Mouse (Mus musculus) stomach, postnatal 0 days (tissue): ENCODE measurements around the gene Mef2d. TPM values are rescaled to one million over a fixed set of nuclear protein-coding genes. Genes with fewer than 3 reads are reported as not detected.

Experiments used
- ATAC-seq: fragments of 200-750 bp; cut with Nextera tagmentation; 2 replicates; pipeline ENCODE4 v1.8.0; 2017; ENCODE audit not compliant: low FRiP score, low TSS enrichment
- DNase-seq: peaks from one replicate; pipeline ENCODE4 v3.0.0-alpha.2; 2016; ENCODE audit warnings: low spot score
- H3K27ac ChIP-seq: fragments of 300-500 bp; sonication (generic); replicated peaks from 2 replicates; pipeline ENCODE4 v1.5.1; 2014; ENCODE audit warnings: mild to moderate bottlenecking, control low read depth
- H3K27me3 ChIP-seq: fragments of 300-500 bp; sonication (generic); 2 replicates; pipeline ENCODE4 v1.6.1; 2014; ENCODE audit warnings: low read length; ENCODE audit not compliant: control insufficient read depth, insufficient read depth
- H3K36me3 ChIP-seq: fragments of 300-500 bp; sonication (generic); 2 replicates; pipeline ENCODE4 v1.6.1; 2014; ENCODE audit warnings: low read length, mixed read lengths; ENCODE audit not compliant: control insufficient read depth, insufficient read depth
- H3K4me1 ChIP-seq: fragments of 300-500 bp; sonication (generic); replicated peaks from 2 replicates; pipeline ENCODE4 v1.6.1; 2014; ENCODE audit warnings: antibody characterized with exemption; ENCODE audit not compliant: control insufficient read depth, insufficient read depth
- H3K4me2 ChIP-seq: fragments of 300-500 bp; sonication (generic); replicated peaks from 2 replicates; pipeline ENCODE4 v1.6.1; 2014; ENCODE audit warnings: low read depth, mild to moderate bottlenecking, control low read depth, moderate library complexity
- H3K4me3 ChIP-seq: fragments of 300-500 bp; sonication (generic); 2 replicates; pipeline ENCODE4 v1.5.1; 2014; ENCODE audit warnings: low read depth, low read length, control low read depth
- H3K9ac ChIP-seq: fragments of 300-500 bp; sonication (generic); 2 replicates; pipeline ENCODE4 v1.6.1; 2014; ENCODE audit warnings: mild to moderate bottlenecking, low read length, control low read depth, mixed read lengths
- H3K9me3 ChIP-seq: fragments of 300-500 bp; sonication (generic); 2 replicates; pipeline ENCODE4 v1.6.1; 2016; ENCODE audit warnings: low read length; ENCODE audit not compliant: control insufficient read depth
- CTCF ChIP-seq: IDR thresholded peaks from 2 replicates; pipeline ENCODE4 v1.5.1; 2016; ENCODE audit warnings: antibody characterized with exemption, low read depth, mild to moderate bottlenecking, moderate library complexity
- EP300 ChIP-seq: optimal IDR thresholded peaks from 2 replicates; pipeline ENCODE3; 2016; ENCODE audit warnings: antibody characterized with exemption
- WGBS: fragments of 180-500 bp; shearing (Covaris S2); extraction: QIAGEN DNeasy Blood & Tissue Kit; methylation state at CpG from one replicate; pipeline ENCODE4 v1.1.7; 2014; 5-methylcytosine and 5-hydroxymethylcytosine counted together
- polyA plus RNA-seq: library from polyadenylated mRNA; unstranded; fragments of >200 nt; fragmentation: Nextera tagmentation; extraction: Ambion mirVana; gene quantifications from 2 replicates; pipeline ENCODE4 v1.2.1, GENCODE M21; 2015

Mef2d gene
- polyA plus RNA-seq, 1 experiment from 2014 or later: 10.6 TPM

GRCm38 (mm10) chr3:88142916-88143771 is 972 bp downstream of the Mef2d start:
- H3K27me3 ChIP-seq: no peaks in the 10 kb centered on the region
- H3K4me1 ChIP-seq: peaks cover 36% of the 10 kb centered on the region
- peak overlapping the region; percentile 100 for H3K27ac ChIP-seq
- H3K4me3 ChIP-seq: peak overlapping the region; percentile 90
- 1% methylated on average over 32 of the region's 33 CpGs for WGBS
- peak; percentile 76 for DNase-seq
- peak overlapping the region; percentile 96 for H3K4me2 ChIP-seq
- TF ChIP-seq CTCF (no peak), EP300 (no peak)
- peak overlapping the region; percentile 93 for H3K9ac ChIP-seq
- no peak for ATAC-seq
- no peaks in the 10 kb centered on the region for H3K9me3 ChIP-seq
- no peaks in the 10 kb centered on the region for H3K36me3 ChIP-seq

DNA sequence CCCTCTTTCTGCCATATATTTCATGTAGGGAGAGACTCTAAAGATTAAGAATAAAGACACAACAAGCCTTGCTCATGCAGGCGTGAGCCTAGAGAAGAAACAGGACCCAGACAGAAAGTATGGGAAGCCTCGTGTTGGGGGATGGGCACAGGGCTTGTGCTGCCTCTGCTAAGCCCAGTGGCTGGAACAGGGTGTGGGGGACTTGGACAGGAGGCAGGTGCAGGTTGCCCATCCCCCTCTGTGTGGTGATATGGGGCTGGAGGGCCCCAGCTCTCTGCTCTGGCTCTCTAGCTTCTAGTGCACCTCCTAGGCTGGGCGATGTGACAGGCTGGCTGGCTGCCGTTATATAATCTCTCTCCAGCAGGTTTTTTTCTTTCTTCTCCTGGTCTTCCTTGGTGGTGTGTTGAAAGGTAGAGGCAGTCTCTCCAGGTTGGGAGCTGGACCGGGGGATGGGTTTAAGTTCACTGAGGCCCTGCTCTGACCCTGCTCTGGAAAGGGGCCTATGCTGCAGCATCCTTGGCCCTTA is 1.9 kb downstream of the Mef2d start:
- peaks cover 45% of the 10 kb centered on the region for H3K4me1 ChIP-seq
- peak overlapping the region; percentile 90 for H3K4me3 ChIP-seq
- H3K27ac ChIP-seq: no peak overlapping the region; the same call in 1 of the 2 replicates
- H3K27me3 ChIP-seq: no peaks in the 10 kb centered on the region
- DNase-seq (peak; percentile 62), ATAC-seq (no peak)
- peak overlapping the region; percentile 48 for H3K9ac ChIP-seq
- H3K36me3 ChIP-seq: no peaks in the 10 kb centered on the region
- WGBS: 17% methylated on average over 5 of the region's 5 CpGs
- no peaks in the 10 kb centered on the region for H3K9me3 ChIP-seq
- H3K4me2 ChIP-seq: peak overlapping the region; percentile 96
- TF ChIP-seq CTCF: no peak
- TF ChIP-seq EP300: no peak

GRCm38 (mm10) chr3:88144648-88145410 is 2.7 kb downstream of the Mef2d start:
- Histone ChIP-seq H3K9me3 (no peaks in the 10 kb centered on the region), H3K27me3 (no peaks in the 10 kb centered on the region), H3K4me1 (peaks cover 48% of the 10 kb centered on the region), H3K4me2 (peak overlapping the region; percentile 96), H3K27ac (0 out of 2 replicates have a peak overlapping the region, but pooled peaks have one; percentile 8), H3K9ac (peak overlapping the region; percentile 48), H3K36me3 (no peaks in the 10 kb centered on the region), H3K4me3 (peak overlapping the region; percentile 90; the same call in 1 of the 2 replicates)
- ATAC-seq (no peak), DNase-seq (no peak)
- no peak for TF ChIP-seq EP300
- TF ChIP-seq CTCF: no peak
- WGBS: 57% methylated on average over 6 of the region's 6 CpGs

DNA sequence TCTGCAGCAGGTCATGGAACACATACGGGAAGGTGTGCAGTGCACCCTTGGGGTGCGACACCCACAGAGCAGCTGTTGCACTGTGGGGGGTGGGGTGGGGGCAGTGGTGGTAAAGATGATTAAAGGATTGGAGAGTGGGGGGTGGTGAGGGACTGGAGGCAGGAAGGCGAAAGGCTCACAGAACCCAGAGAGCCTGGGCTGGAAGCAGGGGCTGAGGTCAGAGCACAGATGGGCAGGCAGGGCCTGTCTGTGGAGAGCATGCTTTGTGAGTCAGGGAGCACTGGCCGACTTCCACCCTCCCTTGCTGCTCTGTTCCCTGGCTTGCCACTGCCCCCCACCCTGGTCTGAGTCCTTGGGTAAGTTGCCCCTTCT is 3.2 kb downstream of the Mef2d start:
- Histone ChIP-seq H3K4me2 (peak overlapping the region; percentile 96), H3K4me3 (no peak overlapping the region), H3K9ac (peak overlapping the region; percentile 48; the same call in 1 of the 2 replicates), H3K36me3 (no peaks in the 10 kb centered on the region), H3K4me1 (peaks cover 50% of the 10 kb centered on the region), H3K27ac (peak overlapping the region; percentile 56), H3K27me3 (no peaks in the 10 kb centered on the region), H3K9me3 (no peaks in the 10 kb centered on the region)
- ATAC-seq: no peak
- WGBS: 36% methylated on average over 4 of the region's 4 CpGs
- no peak for DNase-seq
- no peak for TF ChIP-seq CTCF

- 35% methylated on average over 5 of the region's 5 CpGs for WGBS
- peaks cover 46% of the 10 kb centered on the region for H3K4me1 ChIP-seq
- H3K9me3 ChIP-seq: no peaks in the 10 kb centered on the region
- peak; percentile 61 for DNase-seq
- peak overlapping the region; percentile 56 for H3K27ac ChIP-seq
- no peaks in the 10 kb centered on the region for H3K27me3 ChIP-seq
- no peak for TF ChIP-seq EP300
- no peak for TF ChIP-seq CTCF
- H3K4me2 ChIP-seq: peak overlapping the region; percentile 25; the same call in 1 of the 2 replicates
- no peak for ATAC-seq
- H3K4me3 ChIP-seq: no peak overlapping the region; the same call in 1 of the 2 replicates
- H3K9ac ChIP-seq: peak overlapping the region; percentile 27
- H3K36me3 ChIP-seq: no peaks in the 10 kb centered on the region
Observed at GRCm38 (mm10) chr3:88145952-88146351, 3.8 kb downstream of the Mef2d start.
